Mouse (Mus musculus) cerebral cortex, adult 2 months (tissue): Measurements from ENCODE around the gene Atad2b.

Experiments used
- WGBS: fragments of 180-500 bp; shearing (Covaris S2); methylation state at CpG from one replicate; pipeline ENCODE4 v1.1.7; 2018; 5-methylcytosine and 5-hydroxymethylcytosine counted together

Gene Atad2b

GRCm38 (mm10) chr12:5087787-5088519 lies 170.8 kb downstream of the Atad2b start:
- WGBS = 25% methylated on average over 10 of the region's 10 CpGs

GRCm38 (mm10) chr12:5088639-5089038 lies 171.5 kb downstream of the Atad2b start:
- 35% methylated on average over 1 of the region's 1 CpGs for WGBS
